Mouse (Mus musculus): ENCODE measurements around the gene 6030452D12Rik.

DNA sequence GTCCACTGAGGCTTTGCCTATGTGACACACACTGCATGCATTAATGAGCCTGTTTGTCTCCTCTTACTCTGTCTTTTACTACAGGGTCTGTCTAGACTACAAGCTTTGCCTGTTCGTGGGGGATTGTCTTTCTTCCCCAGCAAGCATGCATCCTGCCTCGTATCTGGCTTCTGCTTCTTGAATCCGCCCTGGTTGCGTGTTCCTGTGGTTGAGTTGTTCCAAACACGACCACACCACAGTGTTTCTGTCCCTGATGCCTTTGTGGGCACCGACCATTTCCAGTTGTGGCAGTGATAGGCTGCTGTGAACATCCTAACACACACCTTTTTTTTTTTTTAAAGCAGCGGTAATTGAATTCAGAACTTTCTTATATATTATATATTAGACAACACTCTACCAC, 33.4 kb downstream of the 6030452D12Rik start:
- TF ChIP-seq GATA1 (IDR thresholded peaks at IDR 0.05; ENCODE audit: low read length) (no peak), TAL1 (IDR thresholded peaks at IDR 0.05; ENCODE audit: low read length) (no peak)

Data from erythroblast, embryonic 14.5 days (primary cell).